Mouse (Mus musculus) regulatory T cell (primary cell): Measurements from ENCODE around the gene Nod1.

Source experiments
- in situ Hi-C: fragments of 300-600 bp; cut with MboI, MseI; formaldehyde crosslinking; loops from one replicate; pipeline ENCODE4 v1.15.1; 2025; ENCODE audit warnings: high pct_unique_total_duplicates

The Nod1 gene

GRCm38 (mm10) chr6:54941149-54941548, 31.3 kb downstream of the Nod1 start:
- in situ Hi-C loops, result no loop called here

GRCm38 (mm10) chr6:54940126-54940525, 32.3 kb downstream of the Nod1 start:
- in situ Hi-C loops, result no loop called here

GRCm38 (mm10) chr6:54939631-54940030, 32.8 kb downstream of the Nod1 start:
- in situ Hi-C loops, result no loop called here

- in situ Hi-C loops, result no loop called here
Observed at GRCm38 (mm10) chr6:54936496-54936895, 35.9 kb downstream of the Nod1 start.

- in situ Hi-C loops, result no loop called here
Observed at GRCm38 (mm10) chr6:54934930-54935329, 37.5 kb downstream of the Nod1 start.

- in situ Hi-C loops, result no loop called here
Observed at GRCm38 (mm10) chr6:54934313-54934712, 38.1 kb downstream of the Nod1 start.

GRCm38 (mm10) chr6:54933866-54934265, 38.5 kb downstream of the Nod1 start:
- in situ Hi-C loops, result no loop called here

GRCm38 (mm10) chr6:54933216-54933615, 39.2 kb downstream of the Nod1 start:
- in situ Hi-C loops, result no loop called here

GRCm38 (mm10) chr6:54932526-54932925, 39.9 kb downstream of the Nod1 start:
- in situ Hi-C loops, result no loop called here

GRCm38 (mm10) chr6:54931641-54932040, 40.8 kb downstream of the Nod1 start:
- in situ Hi-C loops, result no loop called here

GRCm38 (mm10) chr6:54927946-54928345, 44.5 kb downstream of the Nod1 start:
- in situ Hi-C loops, result no loop called here

- in situ Hi-C loops, result no loop called here
Observed at GRCm38 (mm10) chr6:54926899-54927298, 45.5 kb downstream of the Nod1 start.

GRCm38 (mm10) chr6:54925736-54926440, 46.5 kb downstream of the Nod1 start:
- in situ Hi-C loops, result no loop called here

- in situ Hi-C loops, result loop anchor here (5.0 kb wide), 1 partner anchor 243 kb away; no protein-coding TSS in a partner anchor
Observed at GRCm38 (mm10) chr6:54924538-54924937, 47.9 kb downstream of the Nod1 start.

- in situ Hi-C loops, result no loop called here
Observed at GRCm38 (mm10) chr6:54918521-54918920, 53.9 kb downstream of the Nod1 start.

- in situ Hi-C loops, result no loop called here
Observed at GRCm38 (mm10) chr6:54917523-54917922, 54.9 kb downstream of the Nod1 start.

GRCm38 (mm10) chr6:54916941-54917340, 55.5 kb downstream of the Nod1 start:
- in situ Hi-C loops, result no loop called here

- in situ Hi-C loops, result no loop called here
Observed at GRCm38 (mm10) chr6:54916163-54916562, 56.2 kb downstream of the Nod1 start.

GRCm38 (mm10) chr6:54914977-54915376, 57.4 kb downstream of the Nod1 start:
- in situ Hi-C loops, result no loop called here

GRCm38 (mm10) chr6:54906053-54907040, 66.1 kb downstream of the Nod1 start:
- in situ Hi-C loops, result no loop called here

- in situ Hi-C loops, result no loop called here
Observed at GRCm38 (mm10) chr6:54902547-54902946, 69.9 kb downstream of the Nod1 start.

- in situ Hi-C loops, result no loop called here
Observed at GRCm38 (mm10) chr6:54900256-54900655, 72.2 kb downstream of the Nod1 start.

GRCm38 (mm10) chr6:54891384-54891783, 81.0 kb downstream of the Nod1 start:
- in situ Hi-C loops, result no loop called here
